8 mouse cellular contexts compared by ENCODE assay signal in the genomic region with DNA sequence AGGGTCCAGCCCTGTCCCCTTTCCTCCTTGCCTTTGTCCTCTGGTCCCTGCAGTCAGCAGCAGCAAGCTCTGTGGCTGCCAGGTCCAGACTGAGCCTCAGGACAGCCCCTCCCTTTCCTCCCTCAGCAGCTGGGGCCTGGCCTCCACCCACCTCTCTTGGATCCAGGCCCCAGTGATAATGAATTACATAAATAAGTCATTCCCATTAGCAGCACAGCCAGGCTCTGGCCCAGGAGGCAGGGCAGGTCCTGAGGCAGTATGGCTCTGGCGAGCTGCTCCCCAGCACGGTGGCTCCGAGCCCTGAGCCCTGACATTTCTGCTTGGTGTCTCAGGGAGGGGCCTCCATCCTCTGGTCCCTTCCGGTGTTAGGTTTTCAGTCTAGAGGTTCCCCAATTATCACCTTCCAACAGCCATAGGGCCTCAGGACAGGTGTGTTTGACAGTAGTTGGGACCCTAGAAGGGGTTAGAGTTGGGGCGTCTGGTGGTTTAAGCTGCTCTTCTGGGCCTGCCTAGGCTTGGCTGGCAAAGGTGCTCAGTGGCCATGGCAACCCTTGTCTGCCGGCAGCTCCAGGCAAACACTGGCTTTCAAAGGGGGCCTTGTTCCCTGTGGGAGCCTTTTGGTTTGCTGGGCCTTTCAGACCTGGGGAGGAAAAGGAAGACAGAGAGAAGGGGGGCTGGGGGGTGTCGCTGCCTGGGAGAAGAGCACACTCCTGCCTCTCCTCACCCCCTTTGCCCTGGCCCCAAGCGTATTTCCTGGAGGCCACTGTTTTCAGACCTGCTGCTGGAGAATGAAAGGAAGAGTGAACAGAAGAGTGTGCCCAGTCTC. TPM values are rescaled to one million over a fixed set of nuclear protein-coding genes. Genes with fewer than 3 reads are reported as not detected.
DNase-seq lines count a peak whose midpoint lies in the region; ATAC-seq and TF ChIP-seq lines count a peak whose summit lies in the region.

No protein-coding gene starts in this region.

- no peaks in the 10 kb centered on the region for H3K36me3 ChIP-seq in forebrain, embryonic 15.5 days
- no peaks in the 10 kb centered on the region for H3K36me3 ChIP-seq in lung, embryonic 14.5 days (ENCODE audit: insufficient read depth)

- 9% methylated on average over 8 of the region's 8 CpGs for WGBS in forebrain, embryonic 15.5 days
- 13% methylated on average over 8 of the region's 8 CpGs for WGBS in lung, embryonic 14.5 days

- peak overlapping the region; percentile 89 for H3K27ac ChIP-seq in forebrain, embryonic 15.5 days (replicated peaks)
- H3K27ac ChIP-seq in lung, embryonic 14.5 days (ENCODE audit: low read depth): peak overlapping the region; percentile 96

- H3K27me3 ChIP-seq in forebrain, embryonic 15.5 days: no peaks in the 10 kb centered on the region
- H3K27me3 ChIP-seq in lung, embryonic 14.5 days (ENCODE audit: insufficient read depth, low read length): no peaks in the 10 kb centered on the region

- peak overlapping the region; percentile 16 for H3K9ac ChIP-seq in forebrain, embryonic 15.5 days (replicated peaks)
- peak overlapping the region; percentile 24 for H3K9ac ChIP-seq in lung, embryonic 14.5 days

- H3K4me1 ChIP-seq in forebrain, embryonic 15.5 days: peaks cover 66% of the 10 kb centered on the region
- H3K4me1 ChIP-seq in lung, embryonic 14.5 days (ENCODE audit: insufficient read depth): peaks cover 33% of the 10 kb centered on the region

- intact Hi-C loops in heart, postnatal 14 days (cut with DNase I): loop anchor here (2.0 to 5.0 kb wide), 4 partner anchors 20 to 63 kb away; a partner anchor contains a TSS

- H3K4me2 ChIP-seq in forebrain, embryonic 15.5 days (replicated peaks): peak overlapping the region; percentile 13
- peak overlapping the region; percentile 26 for H3K4me2 ChIP-seq in lung, embryonic 14.5 days

- H3K9me3 ChIP-seq in forebrain, embryonic 15.5 days: no peaks in the 10 kb centered on the region
- no peaks in the 10 kb centered on the region for H3K9me3 ChIP-seq in lung, embryonic 14.5 days (ENCODE audit: low read depth, low read length)

- peak; percentile 67 for DNase-seq in 416B (ENCODE audit: low read depth)
- peak; percentile 74 for DNase-seq in cerebellum, adult 11 months
- peak; percentile 90 to 92 for DNase-seq in heart, postnatal 14 days
- peak; percentile 24 to 73 for DNase-seq in layer of hippocampus, adult 18-20 months (ENCODE audit: low spot score in 2 of 2)
- peak; percentile 82 for DNase-seq in lung, embryonic 14.5 days
- peak; percentile 75 for DNase-seq in ovary, postnatal 36 days (ENCODE audit: low spot score)

- peak; percentile 92 for ATAC-seq in forebrain, embryonic 15.5 days (replicated peaks)
- peak; percentile 82 for ATAC-seq in lung, embryonic 14.5 days (ENCODE audit: insufficient read depth)
- ATAC-seq in activated CD4-positive, CD25-positive, alpha-beta regulatory T cell, adult 4 months: no peak

- no peak overlapping the region for H3K4me3 ChIP-seq in forebrain, embryonic 15.5 days
- H3K4me3 ChIP-seq in lung, embryonic 14.5 days (ENCODE audit: low read depth, low read length): no peak overlapping the region

- no peak for TF ChIP-seq CTCF in lung, embryonic 14.5 days (IDR thresholded peaks at IDR 0.05; ENCODE audit: low read depth)

RNA-seq across cellular contexts. Expression of a gene that starts 21.2 kb away (rescaled TPM):
- polyA plus RNA-seq in forebrain, embryonic 15.5 days (2015; fragmentation: Nextera tagmentation; extraction: Ambion mirVana): 39.2 and 43.4 TPM in 2 replicates
- 10 to 100 TPM; 47.9 to 55.6 TPM for total RNA-seq in heart, postnatal 14 days (2021)
- 10 to 100 TPM; 27.9 to 31.8 TPM for total RNA-seq in layer of hippocampus, adult 18-20 months (2021)
- 14.1 and 16.8 TPM in 2 replicates for polyA plus RNA-seq in lung, embryonic 14.5 days (2014; fragmentation: Nextera tagmentation; extraction: Ambion mirVana)
- 1 to 10 TPM; 5.4 to 5.8 TPM for polyA plus RNA-seq in activated CD4-positive, CD25-positive, alpha-beta regulatory T cell, adult 4 months (2017; shearing (Covaris generic))

RNA-seq across cellular contexts. Expression of a gene that starts 51.0 kb away (rescaled TPM):
- polyA plus RNA-seq in forebrain, embryonic 15.5 days (2015; fragmentation: Nextera tagmentation; extraction: Ambion mirVana): 60.6 and 61.4 TPM in 2 replicates
- 10 to 100 TPM; 41.5 to 41.9 TPM for total RNA-seq in heart, postnatal 14 days (2021)
- 10 to 100 TPM; 23.2 to 24.7 TPM for total RNA-seq in layer of hippocampus, adult 18-20 months (2021)
- 44.5 and 46.8 TPM in 2 replicates for polyA plus RNA-seq in lung, embryonic 14.5 days (2014; fragmentation: Nextera tagmentation; extraction: Ambion mirVana)
- polyA plus RNA-seq in activated CD4-positive, CD25-positive, alpha-beta regulatory T cell, adult 4 months (2017; shearing (Covaris generic)): 10 to 100 TPM; 20.6 to 21.0 TPM
